Mouse (Mus musculus) MEL (cell line): ENCODE results near the gene 4930404N11Rik. TPM values are rescaled to one million over a fixed set of nuclear protein-coding genes. Genes with fewer than 3 reads are reported as not detected.

Source experiments
- DNase-seq: peaks from one replicate; pipeline ENCODE4 v3.0.0; 2011; ENCODE audit warnings: low read depth, low spot score
- H3K27ac ChIP-seq: 2 replicates; pipeline ENCODE4 v1.5.1; 2012; ENCODE audit warnings: low read depth, mild to moderate bottlenecking, control low read depth, low read length, moderate library complexity; ENCODE audit not compliant: control insufficient read depth
- H3K27me3 ChIP-seq, 2 experiments: fragments of 150-350 bp in 1 of 2; sonication (generic) in 1 of 2; 2 replicates each; pipeline ENCODE4 v1.6.1; 2012; ENCODE audit warnings: low read length in 2 of 2, mild to moderate bottlenecking in 2 of 2, improper control_type of control experiment in 1 of 2, moderate library complexity in 1 of 2; ENCODE audit not compliant: insufficient read depth in 2 of 2, control insufficient read depth in 1 of 2
- H3K36me3 ChIP-seq, 2 experiments: 2 replicates each; pipeline ENCODE4 v1.6.1; 2012 to 2014; ENCODE audit warnings: low read length in 2 of 2, improper control_type of control experiment in 1 of 2, inconsistent platforms in 1 of 2, mild to moderate bottlenecking in 1 of 2; ENCODE audit not compliant: insufficient read depth in 2 of 2, control insufficient read depth in 1 of 2
- H3K4me1 ChIP-seq, 2 experiments: fragments of 150-350 bp in 1 of 2; sonication (generic) in 1 of 2; 2 replicates each; pipeline ENCODE4 v1.6.1; 2012; ENCODE audit warnings: low read length in 2 of 2, improper control_type of control experiment in 1 of 2, mild to moderate bottlenecking in 1 of 2; ENCODE audit not compliant: insufficient read depth in 2 of 2, control insufficient read depth in 1 of 2
- H3K4me3 ChIP-seq, 2 experiments: fragments of 150-350 bp in 1 of 2; sonication (generic) in 1 of 2; 2 replicates each; pipeline ENCODE4 v1.5.1; 2012; ENCODE audit warnings: low read depth in 2 of 2, low read length in 2 of 2, mild to moderate bottlenecking in 2 of 2, moderate library complexity in 2 of 2, control low read depth in 1 of 2, improper control_type of control experiment in 1 of 2; ENCODE audit not compliant: control insufficient read depth in 1 of 2, insufficient read depth in 1 of 2
- H3K79me2 ChIP-seq: 2 replicates; pipeline ENCODE4 v1.6.1; 2012; ENCODE audit warnings: mild to moderate bottlenecking, low read length, moderate library complexity; ENCODE audit not compliant: control insufficient read depth, poor library complexity, insufficient read depth
- H3K9ac ChIP-seq: 2 replicates; pipeline ENCODE4 v1.6.1; 2012; ENCODE audit warnings: low read depth, mild to moderate bottlenecking, control low read depth, low read length, moderate library complexity; ENCODE audit not compliant: control insufficient read depth, poor library complexity, severe bottlenecking
- H3K9me3 ChIP-seq: fragments of 150-350 bp; sonication (generic); replicated peaks from 2 replicates; pipeline ENCODE4 v1.6.1; 2012; ENCODE audit warnings: mild to moderate bottlenecking, low read length, improper control_type of control experiment, moderate library complexity; ENCODE audit not compliant: insufficient read depth
- BHLHE40 ChIP-seq: IDR thresholded peaks from 2 replicates; pipeline ENCODE4 v1.6.1; 2012; ENCODE audit warnings: low read depth, mild to moderate bottlenecking, inconsistent platforms, low read length, improper control_type of control experiment, borderline replicate concordance
- CTCF ChIP-seq, 3 experiments: IDR thresholded peaks in 2 of 3; conservative IDR thresholded peaks in 1 of 3; 2 replicates each; pipeline ENCODE4 v1.5.1; 2011 to 2012; ENCODE audit warnings: low read length in 3 of 3, low read depth in 2 of 3, mild to moderate bottlenecking in 2 of 3, improper control_type of control experiment in 1 of 3, inconsistent platforms in 1 of 3, mixed read lengths in 1 of 3, moderate library complexity in 1 of 3; ENCODE audit not compliant: control insufficient read depth in 1 of 3, insufficient read depth in 1 of 3, poor library complexity in 1 of 3, severe bottlenecking in 1 of 3
- E2F4 ChIP-seq: IDR thresholded peaks from 2 replicates; pipeline ENCODE4 v1.6.1; 2011; ENCODE audit warnings: low read depth, low read length, improper control_type of control experiment, borderline replicate concordance
- ELF1 ChIP-seq: IDR thresholded peaks from 2 replicates; pipeline ENCODE4 v1.6.1; 2014; ENCODE audit warnings: low read depth, mild to moderate bottlenecking, inconsistent platforms, low read length, improper control_type of control experiment, moderate library complexity
- EP300 ChIP-seq, 2 experiments: IDR thresholded peaks; 2 replicates each; pipeline ENCODE4 v1.6.1; 2011; ENCODE audit warnings: improper control_type of control experiment in 2 of 2, low read length in 2 of 2, low read depth in 1 of 2, mild to moderate bottlenecking in 1 of 2
- GATA1 ChIP-seq: IDR thresholded peaks from 2 replicates; pipeline ENCODE4 v1.6.1; 2011; ENCODE audit warnings: low read depth, low read length, improper control_type of control experiment
- HCFC1 ChIP-seq: IDR thresholded peaks from 2 replicates; pipeline ENCODE4 v1.6.1; 2012; ENCODE audit warnings: low read depth, mild to moderate bottlenecking, inconsistent platforms, low read length, improper control_type of control experiment, moderate library complexity
- JUND ChIP-seq: IDR thresholded peaks from 2 replicates; pipeline ENCODE4 v1.6.1; 2011; ENCODE audit warnings: low read depth, mild to moderate bottlenecking, improper control_type of control experiment, low read length
- KAT2A ChIP-seq: conservative IDR thresholded peaks from 2 replicates; pipeline ENCODE4 v1.6.1; 2012; ENCODE audit warnings: low read depth, low read length, improper control_type of control experiment, inconsistent platforms
- MAX ChIP-seq: IDR thresholded peaks from 2 replicates; pipeline ENCODE4 v1.6.1; 2011; ENCODE audit warnings: low read length, improper control_type of control experiment
- MAZ ChIP-seq: IDR thresholded peaks from 2 replicates; pipeline ENCODE4 v1.6.1; 2012; ENCODE audit warnings: low read depth, mild to moderate bottlenecking, inconsistent platforms, low read length, improper control_type of control experiment
- MXI1 ChIP-seq: IDR thresholded peaks from 2 replicates; pipeline ENCODE4 v1.6.1; 2011; ENCODE audit warnings: mild to moderate bottlenecking, low read depth, low read length, improper control_type of control experiment
- MYB ChIP-seq: IDR thresholded peaks from 2 replicates; pipeline ENCODE4 v1.6.1; 2011; ENCODE audit warnings: mild to moderate bottlenecking, low read depth, low read length, improper control_type of control experiment
- MYC ChIP-seq: IDR thresholded peaks from 2 replicates; pipeline ENCODE4 v1.6.1; 2011; ENCODE audit warnings: low read depth, mild to moderate bottlenecking, low read length, improper control_type of control experiment, moderate library complexity
- NRF1 ChIP-seq: IDR thresholded peaks from 2 replicates; pipeline ENCODE4 v1.6.1; 2014; ENCODE audit warnings: low read depth, mild to moderate bottlenecking, inconsistent platforms, low read length, improper control_type of control experiment, moderate library complexity; ENCODE audit not compliant: poor library complexity, insufficient read depth, severe bottlenecking
- POLR2A ChIP-seq, 2 experiments: IDR thresholded peaks; 2 replicates each; pipeline ENCODE4 v1.6.1; 2011 to 2012; ENCODE audit warnings: low read length in 2 of 2, mild to moderate bottlenecking in 2 of 2, control low read depth in 1 of 2, improper control_type of control experiment in 1 of 2, low read depth in 1 of 2, moderate library complexity in 1 of 2; ENCODE audit not compliant: control insufficient read depth in 1 of 2, insufficient read depth in 1 of 2, poor library complexity in 1 of 2
- POLR2AphosphoS2 ChIP-seq: IDR thresholded peaks from 2 replicates; pipeline ENCODE4 v1.6.1; 2011; ENCODE audit warnings: low read length, improper control_type of control experiment
- RAD21 ChIP-seq: IDR thresholded peaks from 2 replicates; pipeline ENCODE4 v1.6.1; 2011; ENCODE audit warnings: mild to moderate bottlenecking, low read depth, low read length, improper control_type of control experiment
- SIN3A ChIP-seq: IDR thresholded peaks from 2 replicates; pipeline ENCODE4 v1.6.1; 2012; ENCODE audit warnings: low read length, improper control_type of control experiment, inconsistent platforms
- SMC3 ChIP-seq: IDR thresholded peaks from 2 replicates; pipeline ENCODE4 v1.6.1; 2011; ENCODE audit warnings: low read depth, low read length, improper control_type of control experiment
- TAL1 ChIP-seq: IDR thresholded peaks from 2 replicates; pipeline ENCODE4 v1.6.1; 2012; ENCODE audit warnings: mild to moderate bottlenecking, inconsistent platforms, low read length, moderate library complexity, mixed read lengths
- TCF12 ChIP-seq: IDR thresholded peaks from 2 replicates; pipeline ENCODE4 v1.6.1; 2014; ENCODE audit warnings: low read depth, mild to moderate bottlenecking, inconsistent platforms, low read length, improper control_type of control experiment, moderate library complexity
- UBTF ChIP-seq: IDR thresholded peaks from 2 replicates; pipeline ENCODE4 v1.6.1; 2012; ENCODE audit warnings: low read depth, mild to moderate bottlenecking, inconsistent platforms, low read length, improper control_type of control experiment, moderate library complexity, borderline replicate concordance; ENCODE audit not compliant: insufficient read depth
- USF1 ChIP-seq: IDR thresholded peaks from 2 replicates; pipeline ENCODE4 v1.6.1; 2014; ENCODE audit warnings: low read depth, mild to moderate bottlenecking, inconsistent platforms, low read length, improper control_type of control experiment, moderate library complexity
- USF2 ChIP-seq, 2 experiments: IDR thresholded peaks; 2 replicates each; pipeline ENCODE4 v1.6.1; 2011 to 2012; ENCODE audit warnings: improper control_type of control experiment in 2 of 2, low read length in 2 of 2, borderline replicate concordance in 1 of 2, inconsistent platforms in 1 of 2, low read depth in 1 of 2, mild to moderate bottlenecking in 1 of 2; ENCODE audit not compliant: insufficient read depth in 1 of 2
- ZC3H11A ChIP-seq: IDR thresholded peaks from 2 replicates; pipeline ENCODE4 v1.6.1; 2012; ENCODE audit warnings: low read depth, mild to moderate bottlenecking, inconsistent platforms, low read length, improper control_type of control experiment
- ZKSCAN1 ChIP-seq: IDR thresholded peaks from 2 replicates; pipeline ENCODE4 v1.6.1; 2012; ENCODE audit warnings: low read depth, mild to moderate bottlenecking, inconsistent platforms, low read length, improper control_type of control experiment, moderate library complexity
- polyA plus RNA-seq, 2 experiments: library from polyadenylated mRNA; stranded (reverse) in 1 of 2; unstranded in 1 of 2; fragments of >175 nt in 1 of 2; fragments of >200 nt in 1 of 2; gene quantifications; 2 replicates each; pipeline versions ENCODE4 v1.2.1 to v1.2.4; 2012; ENCODE audit warnings: low replicate concordance in 2 of 2, low read depth in 1 of 2; ENCODE audit not compliant: insufficient read length in 2 of 2, insufficient read depth in 1 of 2, missing spikeins in 1 of 2
- total RNA-seq: library from RNA; depleted of rRNA; stranded (reverse); fragments of 300-350 nt; gene quantifications from 2 replicates; pipeline ENCODE4 v1.2.3, GENCODE M21; 2012

The 4930404N11Rik gene
- total and polyA plus RNA-seq, 3 experiments = 3.1 to 12.1 TPM; not detected in 1

DNA sequence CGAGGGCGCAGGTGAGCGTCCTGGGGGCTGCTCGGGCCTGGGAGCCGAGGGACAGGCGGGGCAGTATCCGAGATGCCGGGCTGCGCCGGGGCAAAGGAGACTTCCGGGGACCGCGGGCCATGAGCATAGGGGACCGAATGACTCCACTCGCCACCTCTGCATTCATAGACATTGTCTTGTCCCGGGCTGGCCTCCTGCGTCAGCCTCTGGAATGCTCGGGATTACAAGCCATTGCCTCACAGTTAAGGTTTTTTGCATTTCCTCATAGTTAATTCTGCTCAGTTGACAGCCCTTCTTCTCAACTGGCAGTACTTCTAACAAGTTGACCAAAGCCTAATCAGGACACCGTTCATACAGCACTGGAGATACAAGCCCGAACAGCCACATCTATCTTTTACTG, 44.2 kb downstream of the 4930404N11Rik start:
- Histone ChIP-seq H3K27me3 (no peaks in the 10 kb centered on the region), H3K4me1 (peaks cover 0 to 12% of the 10 kb centered on the region in 2 experiments; a peak in 3 of 4 replicates), H3K9me3 (no peaks in the 10 kb centered on the region), H3K27ac (peak overlapping the region; percentile 46), H3K79me2 (peaks cover 20% of the 10 kb centered on the region), H3K4me3 (peak overlapping the region; percentile 54 to 86), H3K36me3 (peaks cover 2 to 6% of the 10 kb centered on the region in 2 experiments; a peak in 2 of 4 replicates), H3K9ac (peak overlapping the region; percentile 93)
- TF ChIP-seq ELF1 (no peak), MAX (no peak), MYB (no peak), ZC3H11A (no peak), TAL1 (no peak), CTCF (IDR thresholded peaks at IDR 0.05 in 2 of 3, conservative IDR thresholded peaks at IDR 0.05 in 1 of 3; ENCODE audit: control insufficient read depth in 1 of 3, insufficient read depth in 1 of 3, low read depth in 2 of 3, low read length in 3 of 3, poor library complexity in 1 of 3, severe bottlenecking in 1 of 3) (no peak), USF1 (no peak), MXI1 (no peak), NRF1 (no peak), SMC3 (no peak), UBTF (no peak), POLR2A (IDR thresholded peaks at IDR 0.05; ENCODE audit: control insufficient read depth in 1 of 2, insufficient read depth in 1 of 2, low read depth in 1 of 2, low read length in 2 of 2, poor library complexity in 1 of 2) (no peak), ZKSCAN1 (no peak)
- no peak for DNase-seq

GRCm38 (mm10) chr10:81320550-81321347, 44.9 kb downstream of the 4930404N11Rik start, which contains the start of gene Cactin:
TSS of gene Cactin (plus strand) at chr10:81321103.
- Histone ChIP-seq H3K4me3 (peak within 1 kb of the TSS; percentile 85 to 86), H3K4me1 (peaks cover 0 to 12% of the 10 kb centered on the region in 2 experiments; a peak in 3 of 4 replicates), H3K79me2 (peaks cover 20% of the 10 kb centered on the region), H3K27me3 (no peaks in the 10 kb centered on the region), H3K9me3 (no peaks in the 10 kb centered on the region), H3K36me3 (peaks cover 2 to 6% of the 10 kb centered on the region in 2 experiments; a peak in 2 of 4 replicates), H3K27ac (peak within 1 kb of the TSS; percentile 96), H3K9ac (peak within 1 kb of the TSS; percentile 93)
- peak; percentile 100 for DNase-seq
- TF ChIP-seq HCFC1 (peak; percentile 97), ZC3H11A (0 out of 2 replicates have a peak, but pooled peaks have one; percentile 6), ELF1 (peak; percentile 96), TCF12 (peak; percentile 49), CTCF (IDR thresholded peaks at IDR 0.05 in 2 of 3, conservative IDR thresholded peaks at IDR 0.05 in 1 of 3; ENCODE audit: control insufficient read depth in 1 of 3, insufficient read depth in 1 of 3, low read depth in 2 of 3, low read length in 3 of 3, poor library complexity in 1 of 3, severe bottlenecking in 1 of 3) (no peak; a peak in 1 of 6 replicates), RAD21 (no peak), EP300 (IDR thresholded peaks at IDR 0.05; ENCODE audit: low read depth in 1 of 2, low read length in 2 of 2) (no peak), POLR2AphosphoS2 (no peak), E2F4 (peak; percentile 94), JUND (no peak), SMC3 (no peak), USF1 (no peak), POLR2A (IDR thresholded peaks at IDR 0.05; ENCODE audit: control insufficient read depth in 1 of 2, insufficient read depth in 1 of 2, low read depth in 1 of 2, low read length in 2 of 2, poor library complexity in 1 of 2) (peak; percentile 80 to 84; a peak in 3 of 4 replicates), KAT2A (peak; percentile 92), MAX (peak; percentile 100), BHLHE40 (no peak), MXI1 (peak; percentile 81), TAL1 (no peak), MYB (no peak), GATA1 (peak; percentile 71), MAZ (no peak), MYC (peak; percentile 84), SIN3A (peak; percentile 96), NRF1 (peak; percentile 98), USF2 (IDR thresholded peaks at IDR 0.05; ENCODE audit: borderline replicate concordance in 1 of 2, insufficient read depth in 1 of 2, low read depth in 1 of 2, low read length in 2 of 2) (no peak)
